Mouse (Mus musculus) kidney, postnatal 36 days (tissue): Measurements from ENCODE around the gene Mxd4.
A peak's percentile ranks its signal among the peaks of the same experiment; 100 is the strongest.

Experiments used
- DNase-seq, 2 experiments: peaks; one replicate each; pipeline ENCODE4 v3.0.0; 2021 to 2022; ENCODE audit warnings: mixed read lengths in 2 of 2

The Mxd4 gene

DNA sequence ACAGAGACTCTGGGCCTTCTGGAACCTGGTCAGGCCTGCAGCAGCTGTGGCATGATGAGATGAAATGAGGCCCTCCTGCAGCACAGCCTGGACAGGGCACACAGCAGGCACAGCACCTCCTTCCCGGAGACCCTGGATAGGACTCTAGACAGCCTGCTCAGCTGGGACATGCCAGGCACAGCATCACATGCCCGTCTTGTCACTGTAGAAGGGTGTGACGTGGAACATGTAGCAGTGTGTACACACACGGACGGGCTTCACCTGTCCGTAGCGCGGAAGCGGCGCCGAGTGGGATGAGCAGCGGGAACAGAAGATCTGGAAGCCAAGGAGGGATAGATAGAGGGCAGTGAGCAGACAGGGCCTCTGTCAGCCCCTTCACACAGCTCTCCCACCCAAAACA lies 8.3 kb upstream of the Mxd4 start:
- no peak for DNase-seq

DNA sequence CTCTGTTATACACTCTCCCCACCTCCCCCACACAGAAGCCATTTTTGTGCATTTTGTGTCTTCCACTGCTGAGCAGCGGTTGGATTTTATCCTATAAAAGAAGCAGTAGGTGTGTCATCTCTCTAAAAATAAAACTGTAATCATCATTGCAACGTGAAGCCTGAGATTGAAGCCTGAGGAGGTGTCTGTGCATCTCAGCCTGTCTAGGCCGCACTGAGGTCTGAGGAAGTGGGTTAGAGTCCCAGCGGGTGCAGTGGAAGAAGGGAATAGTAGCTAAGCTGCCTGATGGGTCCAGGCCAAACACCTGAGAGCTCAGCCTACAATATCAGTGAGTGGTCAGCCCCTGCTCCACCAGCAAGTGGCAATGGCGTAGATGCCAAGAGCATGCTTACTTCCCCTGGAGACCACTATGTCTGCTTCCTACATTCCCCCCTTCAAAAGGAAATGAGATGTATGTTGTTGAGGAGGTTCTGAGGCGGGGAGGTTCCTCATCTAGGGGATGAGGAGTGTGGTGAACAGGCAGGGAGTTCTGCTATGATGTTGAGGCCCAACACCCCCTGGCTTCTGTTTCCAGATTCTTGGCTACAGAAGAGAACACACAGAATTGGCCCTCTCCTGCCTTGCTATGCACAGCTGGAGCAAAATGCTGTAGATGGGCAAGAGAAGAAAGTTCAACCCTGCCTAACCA lies 7.6 kb upstream of the Mxd4 start:
- no peak for DNase-seq

DNA sequence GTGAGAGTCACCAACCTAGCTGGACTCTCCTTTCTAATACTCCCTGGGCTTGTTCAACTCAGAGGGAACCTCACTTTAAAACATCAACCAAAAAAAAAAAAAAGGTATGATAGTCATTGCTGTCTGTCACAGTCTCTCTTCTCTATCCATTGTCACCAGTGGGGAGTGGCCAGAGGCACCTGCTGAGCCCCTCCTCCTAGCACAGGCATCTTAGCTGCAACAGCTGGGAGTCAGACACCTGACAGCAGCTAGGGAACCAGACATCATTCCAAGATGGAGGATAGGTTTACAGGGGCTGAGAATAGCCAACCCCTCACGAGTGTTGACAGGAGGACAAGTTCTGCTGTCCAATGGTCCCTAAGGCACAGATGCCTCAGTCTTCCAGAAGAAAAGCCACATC lies 6.9 kb upstream of the Mxd4 start:
- DNase-seq, result no peak

DNA sequence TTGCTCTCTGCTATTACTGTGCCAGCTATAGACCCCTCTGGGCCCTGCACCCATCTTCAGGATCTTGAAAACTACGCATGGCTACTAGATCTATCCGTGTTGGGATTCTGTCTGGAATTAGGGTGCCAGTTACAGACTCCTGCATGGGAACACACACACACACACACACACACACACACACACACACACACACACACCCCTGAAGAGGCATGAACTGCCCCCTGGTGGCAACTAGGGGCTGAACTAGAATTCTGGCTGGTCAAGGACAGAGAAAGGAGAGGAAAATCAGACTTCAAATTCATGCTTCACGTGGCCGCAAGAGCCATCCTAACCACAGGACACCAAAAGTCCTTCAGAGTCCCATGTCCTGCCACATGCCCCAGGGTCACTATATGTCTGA lies 4.3 kb upstream of the Mxd4 start:
- peak; percentile 39 to 70 for DNase-seq

DNA sequence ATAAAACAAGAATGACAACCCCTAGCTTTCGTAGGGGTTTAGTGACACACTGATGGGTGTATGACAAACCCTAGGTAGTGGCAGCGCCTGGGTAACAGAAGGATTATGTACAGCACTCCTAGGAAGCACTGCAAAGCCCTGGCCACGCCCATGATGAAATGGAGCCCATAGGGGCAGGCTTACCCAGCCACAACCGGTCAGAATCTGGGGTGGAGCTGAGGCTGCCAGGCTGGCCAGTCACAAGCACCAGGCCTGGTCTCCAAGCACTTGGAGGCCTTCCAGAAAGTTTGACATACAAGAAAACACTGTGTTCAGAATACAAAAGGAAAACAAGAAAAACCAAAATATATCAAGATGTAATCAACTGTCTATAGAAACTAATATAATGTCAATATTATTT lies 3.5 kb upstream of the Mxd4 start:
- peak; percentile 71 to 80 for DNase-seq

DNA sequence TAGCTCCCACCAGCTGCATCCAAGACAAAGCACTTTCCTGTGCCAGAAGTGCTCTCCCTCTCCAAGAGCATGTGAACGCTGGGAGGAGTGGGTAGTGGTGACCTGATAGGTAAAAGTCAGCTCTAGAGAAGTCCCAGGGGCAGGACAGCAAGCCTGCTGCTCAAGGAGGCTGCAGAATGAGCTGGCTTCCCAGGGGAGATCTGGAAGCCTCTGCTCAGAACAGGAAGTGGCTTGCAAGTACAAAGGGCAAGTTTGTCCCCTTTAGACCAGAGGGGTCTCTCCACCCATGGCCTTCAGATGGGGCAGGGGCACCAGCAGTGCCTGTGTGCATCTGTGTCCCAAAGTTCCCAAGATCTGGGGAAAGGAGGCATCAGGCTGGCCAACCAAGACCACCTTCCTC lies 2.0 kb upstream of the Mxd4 start:
- DNase-seq, result no peak

DNA sequence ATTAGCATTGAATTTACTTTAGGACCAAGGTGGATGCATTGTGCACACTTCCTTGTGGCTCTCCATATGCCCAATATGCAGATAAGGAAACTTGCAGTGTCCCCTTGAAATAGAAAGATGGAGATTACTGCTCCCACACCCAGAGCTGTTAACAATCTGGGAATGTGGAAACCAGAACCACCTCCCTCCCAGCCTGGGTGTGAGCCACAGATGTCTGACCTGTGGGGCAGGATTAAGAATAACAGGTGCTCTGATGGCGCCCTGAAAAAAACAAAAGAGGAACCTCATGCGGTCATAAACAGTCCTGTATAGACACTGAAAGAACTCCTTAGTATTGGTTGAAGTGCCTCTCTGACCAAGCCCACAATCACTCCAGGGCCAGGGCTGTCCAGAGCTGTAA lies 1.3 kb upstream of the Mxd4 start:
- DNase-seq, result no peak

DNA sequence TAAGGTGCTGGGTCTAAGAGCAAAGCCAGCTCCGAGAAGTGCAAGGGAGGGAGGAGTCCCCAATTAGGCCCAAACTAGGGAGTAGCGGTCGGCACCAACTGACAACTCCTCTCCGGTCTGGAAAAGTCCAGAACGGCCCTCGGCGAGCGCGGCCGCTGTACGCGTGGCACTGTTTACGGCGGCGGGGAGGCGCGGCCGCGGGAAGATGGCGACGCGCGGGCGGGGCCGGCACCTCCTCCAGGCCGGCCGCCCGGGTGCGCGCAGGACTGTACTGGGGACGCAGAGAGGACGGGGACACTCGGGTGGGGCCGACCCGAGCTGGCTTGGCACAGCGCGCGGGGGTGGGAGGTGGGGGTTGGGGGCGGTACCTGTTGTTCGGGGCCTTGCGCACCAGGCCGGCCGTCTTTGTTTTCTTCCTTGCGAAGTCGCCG lies 544 bp downstream of the Mxd4 start:
- DNase-seq, result peak; percentile 76 to 84

DNA sequence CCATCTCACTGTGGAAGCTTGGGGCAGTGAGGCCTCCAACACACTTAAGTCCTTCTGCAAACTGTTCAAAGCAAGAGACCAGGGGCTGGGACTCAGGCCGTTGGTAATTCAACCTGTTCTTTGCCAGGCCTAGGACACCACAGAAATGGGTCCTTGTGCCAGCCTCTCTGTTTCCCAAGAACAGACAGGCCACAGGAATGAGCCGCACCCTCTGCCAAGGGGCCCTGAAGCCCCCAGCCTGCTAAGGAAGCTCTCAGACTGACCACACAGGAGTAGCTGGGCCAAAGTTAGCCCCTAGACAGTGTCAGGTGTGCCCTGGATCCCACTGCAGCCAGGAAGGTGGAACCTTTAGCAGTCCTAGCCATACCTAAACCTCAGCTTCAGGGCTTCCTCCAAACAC lies 1.1 kb downstream of the Mxd4 start:
- no peak for DNase-seq

DNA sequence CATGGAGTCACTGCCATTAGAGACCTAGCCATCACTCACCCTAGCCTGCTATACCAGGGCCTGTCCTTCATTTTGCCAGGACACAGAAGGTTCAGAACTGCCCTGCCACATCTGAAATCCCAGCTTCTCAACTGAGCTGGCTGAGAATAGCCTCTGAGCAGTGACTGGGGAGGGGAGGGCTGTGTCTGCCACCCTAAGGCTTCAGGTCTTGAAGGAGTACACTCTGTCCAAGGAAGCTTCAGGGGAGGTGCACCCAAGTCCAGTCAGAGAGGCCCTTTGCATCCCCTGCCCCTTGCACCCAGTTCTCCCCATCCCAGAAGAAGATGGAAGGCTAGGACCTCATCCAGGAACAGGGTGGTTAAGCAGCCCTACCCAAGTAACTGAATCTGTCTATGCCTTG lies 1.7 kb downstream of the Mxd4 start:
- no peak for DNase-seq

DNA sequence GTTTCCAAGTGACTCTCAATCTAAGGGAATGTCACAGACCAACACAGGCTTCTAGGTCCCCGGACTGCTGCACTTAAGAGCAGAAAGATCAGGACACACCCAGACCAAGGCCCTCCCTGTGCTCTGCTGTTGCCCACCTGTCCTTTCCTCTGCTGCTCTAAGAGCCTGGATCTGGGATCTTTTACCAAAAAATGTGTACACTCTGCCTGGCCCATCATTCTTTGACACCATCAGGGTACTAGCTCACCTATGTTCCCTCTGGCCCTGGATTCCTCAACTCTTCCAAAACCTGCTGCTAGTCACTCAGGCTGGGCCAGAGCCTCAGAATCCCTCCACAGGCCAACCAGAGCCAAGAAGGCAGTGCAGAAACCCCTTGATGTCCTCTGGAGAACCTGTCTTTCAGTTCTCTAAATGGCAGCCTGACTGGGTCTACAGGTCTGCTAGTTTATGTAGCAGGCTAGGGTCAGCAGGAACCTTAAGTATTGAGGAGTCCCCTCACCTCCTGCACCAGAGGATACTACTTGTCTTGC lies 2.4 kb downstream of the Mxd4 start:
- DNase-seq, result no peak

DNA sequence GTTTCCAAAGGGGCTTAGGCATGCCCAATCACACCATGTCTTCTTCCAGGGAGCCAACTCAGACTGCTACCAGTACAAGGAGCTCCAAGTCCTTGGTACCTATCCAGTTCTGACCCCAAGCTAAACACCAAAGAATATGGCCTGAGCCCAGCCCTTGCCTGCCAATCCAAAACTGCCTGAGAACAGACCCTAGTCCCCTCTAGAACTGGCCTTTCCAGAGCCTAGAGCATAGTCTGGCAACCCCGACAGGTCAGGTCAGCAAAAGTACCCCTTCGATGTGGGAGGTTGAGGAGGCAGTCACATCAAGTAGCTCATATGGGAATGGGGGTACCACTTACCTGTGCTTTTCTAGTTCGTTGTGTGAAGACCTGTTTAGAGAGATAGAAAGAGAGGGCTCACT lies 3.5 kb downstream of the Mxd4 start:
- DNase-seq, result no peak

DNA sequence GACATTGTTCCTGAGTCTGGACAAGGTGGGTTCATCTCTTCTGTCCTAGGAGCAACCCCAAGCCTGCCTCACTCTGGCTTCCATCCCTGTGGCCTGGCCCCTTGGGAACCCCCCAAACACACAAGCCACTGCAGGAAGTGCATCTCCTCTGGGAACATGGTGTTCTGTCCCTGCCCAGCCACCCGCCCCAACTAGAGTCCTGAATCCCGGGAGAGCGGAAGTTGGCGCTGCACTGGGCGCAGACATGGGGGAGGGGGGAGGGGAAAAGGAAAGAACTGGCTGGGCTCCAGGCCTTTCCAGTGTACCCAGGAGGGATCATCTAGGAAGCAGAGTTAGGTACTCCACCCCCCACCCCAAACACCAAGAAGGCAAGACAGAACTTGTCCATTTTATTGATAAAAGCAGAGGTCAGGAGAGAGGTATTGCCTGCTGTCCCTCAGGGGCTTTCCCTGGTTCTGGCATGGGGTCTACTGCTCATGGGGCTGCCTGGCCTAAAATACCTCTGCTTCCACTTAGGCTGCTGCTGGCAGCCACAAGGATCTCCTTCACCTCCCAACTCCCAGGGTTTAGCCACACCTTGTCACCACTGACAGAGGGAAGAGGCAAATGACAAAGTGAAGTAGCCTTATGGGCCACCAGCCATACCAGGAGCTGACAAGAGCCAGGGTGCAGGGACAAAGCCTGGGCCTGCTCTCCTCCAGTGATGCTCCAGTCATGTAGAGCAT lies 4.2 kb downstream of the Mxd4 start:
- peak; percentile 74 to 91 for DNase-seq

DNA sequence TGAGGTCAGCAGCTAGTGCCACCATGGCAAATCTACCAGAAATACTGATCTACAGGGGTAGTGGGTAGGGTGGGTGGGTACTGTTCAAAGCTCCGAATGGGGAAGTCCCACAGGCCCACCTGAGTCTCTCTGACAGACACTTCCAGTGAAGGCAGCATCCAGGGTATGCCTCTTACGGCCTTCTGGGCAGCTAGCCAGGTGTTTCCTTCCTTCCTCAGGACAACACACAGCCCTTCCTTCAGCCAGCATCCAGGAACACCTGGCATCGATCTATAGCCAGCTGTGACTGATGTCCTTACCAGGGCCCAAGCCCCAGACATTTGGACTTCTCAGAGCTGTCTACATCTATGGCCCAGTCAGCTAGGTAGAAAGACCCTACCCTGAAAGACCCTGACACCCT lies 5.0 kb downstream of the Mxd4 start:
- DNase-seq, result peak; percentile 77 to 80

DNA sequence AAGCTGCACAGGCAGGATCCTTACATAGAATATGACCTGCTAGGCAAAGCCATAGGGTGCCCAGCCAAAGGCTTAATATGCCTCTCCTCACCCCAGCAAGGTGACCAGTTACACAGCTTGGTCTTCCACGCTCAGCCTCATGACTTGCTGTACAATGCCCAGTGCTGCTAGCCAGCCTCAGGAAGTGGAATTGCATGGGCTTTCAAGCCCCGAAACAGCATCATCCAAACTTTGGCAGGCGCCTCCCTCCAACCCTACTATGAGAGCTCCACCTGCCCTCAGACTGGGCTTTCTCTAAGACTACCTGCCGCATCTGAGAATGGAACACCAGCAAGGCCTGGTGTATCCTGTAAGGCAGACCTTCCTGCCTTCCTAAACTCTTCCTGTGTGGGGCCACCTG lies 9.7 kb downstream of the Mxd4 start:
- no peak for DNase-seq

DNA sequence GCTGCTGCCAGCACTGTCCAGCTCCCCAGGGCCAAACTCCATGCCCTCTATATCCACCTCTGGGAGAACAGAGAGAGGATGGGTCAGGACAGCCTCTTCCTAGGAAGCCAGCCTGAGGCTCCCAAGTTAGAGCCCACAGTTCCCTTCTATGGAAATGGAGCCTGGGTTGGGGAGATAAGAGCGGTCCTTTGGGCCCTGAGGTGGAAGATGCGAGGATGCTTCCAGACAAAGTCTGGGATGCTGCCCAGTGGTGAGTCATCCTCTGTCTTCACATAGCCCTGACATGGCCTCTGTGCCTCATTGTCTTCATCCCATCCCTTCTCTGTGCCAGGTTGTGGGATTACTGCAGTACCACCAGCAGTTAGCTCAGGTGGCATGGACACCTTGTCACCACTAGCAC lies 10.4 kb downstream of the Mxd4 start:
- no peak for DNase-seq

DNA sequence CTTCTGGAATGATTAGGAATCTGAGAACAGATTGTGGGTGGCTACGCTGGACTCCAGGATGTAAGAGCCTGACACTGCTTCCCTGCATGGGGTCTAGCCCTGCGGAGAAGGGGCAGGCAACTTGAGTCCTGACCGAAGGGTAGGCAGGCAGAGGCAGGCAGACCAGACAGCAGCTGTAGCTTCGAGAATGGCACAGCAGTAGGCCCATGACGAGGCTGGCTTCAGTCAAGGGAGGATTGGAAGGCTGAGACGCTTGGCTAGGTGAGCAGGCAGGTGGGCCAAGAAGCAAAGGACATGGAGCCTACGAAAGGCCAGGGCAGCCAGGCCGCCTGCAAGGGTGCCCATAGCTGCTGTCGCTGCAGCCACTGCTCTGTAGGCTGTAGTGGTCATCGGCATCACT lies 10.8 kb downstream of the Mxd4 start:
- no peak for DNase-seq

DNA sequence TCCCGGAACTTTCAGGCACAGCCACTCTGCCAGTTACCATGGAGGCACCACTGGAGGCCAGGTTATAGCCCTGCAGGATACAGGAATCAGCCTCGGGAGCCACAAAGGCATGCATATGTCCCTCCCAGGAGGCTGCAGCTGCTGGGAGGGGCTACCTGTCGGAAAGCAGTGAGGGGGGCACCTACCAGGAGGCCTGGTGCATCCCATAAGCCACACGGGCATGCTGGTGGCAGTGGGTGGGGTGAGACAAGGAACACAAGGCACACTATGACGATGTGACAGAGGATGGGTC lies 12.2 kb downstream of the Mxd4 start:
- DNase-seq, result no peak

DNA sequence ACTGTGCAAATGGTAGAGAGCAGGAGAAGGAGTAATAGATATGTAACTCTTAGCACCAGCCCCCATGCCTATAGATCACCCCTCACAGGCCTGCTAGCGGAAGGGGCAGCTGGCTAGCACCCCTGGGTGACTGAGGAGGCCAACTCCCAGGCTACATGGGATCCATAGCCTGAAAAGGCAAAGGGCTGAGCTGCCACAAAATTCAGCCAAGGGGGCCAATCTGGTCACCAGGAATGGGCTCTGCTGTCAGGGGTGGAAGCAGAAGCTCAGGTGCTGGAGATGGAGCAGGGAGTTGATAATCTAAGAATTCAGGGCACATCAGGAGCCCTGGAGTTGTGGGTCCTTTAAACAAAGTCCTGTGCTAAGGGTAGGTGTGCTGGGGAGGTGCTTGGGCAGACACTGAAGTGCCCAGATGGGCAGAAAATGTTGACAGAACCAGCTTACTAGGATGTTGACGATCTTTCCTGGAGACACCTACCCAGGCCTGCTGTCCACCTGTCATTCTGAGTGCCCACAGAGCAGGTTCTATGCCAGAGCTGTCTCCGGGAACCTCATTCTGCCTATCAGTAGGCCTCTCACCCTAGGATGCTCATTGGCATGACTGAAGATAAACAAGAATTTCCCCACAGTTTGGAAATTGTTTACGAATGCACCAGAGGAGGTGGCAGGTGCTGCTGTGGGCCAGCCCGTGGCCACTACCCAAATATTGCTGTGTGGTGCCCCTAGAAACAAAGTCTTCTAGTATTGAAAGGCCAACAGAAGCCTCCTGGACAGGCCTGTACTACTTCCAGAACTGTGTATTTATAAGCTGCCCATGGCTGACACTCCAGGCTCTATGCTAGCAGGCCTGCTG lies 12.7 kb downstream of the Mxd4 start:
- no peak for DNase-seq

DNA sequence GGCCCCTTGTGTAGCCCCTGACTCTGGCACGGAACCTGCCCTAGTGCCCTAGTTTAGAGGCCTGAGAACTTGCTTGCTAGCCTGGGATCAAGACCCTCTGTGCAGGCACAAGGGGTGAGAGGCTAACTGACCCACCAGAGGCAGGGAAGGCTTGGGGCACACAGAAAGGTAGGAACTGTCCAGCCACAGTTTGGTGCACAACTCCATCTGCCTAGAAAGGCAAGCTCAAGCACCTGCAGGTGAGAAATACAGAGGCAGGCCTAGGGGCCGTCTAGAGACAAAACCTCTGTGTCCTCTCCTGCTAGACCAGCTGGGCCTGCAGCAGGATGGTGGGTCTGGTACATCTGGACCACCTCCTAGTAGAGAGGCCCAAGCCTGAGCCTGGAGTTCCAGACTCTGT lies 13.5 kb downstream of the Mxd4 start:
- no peak for DNase-seq

DNA sequence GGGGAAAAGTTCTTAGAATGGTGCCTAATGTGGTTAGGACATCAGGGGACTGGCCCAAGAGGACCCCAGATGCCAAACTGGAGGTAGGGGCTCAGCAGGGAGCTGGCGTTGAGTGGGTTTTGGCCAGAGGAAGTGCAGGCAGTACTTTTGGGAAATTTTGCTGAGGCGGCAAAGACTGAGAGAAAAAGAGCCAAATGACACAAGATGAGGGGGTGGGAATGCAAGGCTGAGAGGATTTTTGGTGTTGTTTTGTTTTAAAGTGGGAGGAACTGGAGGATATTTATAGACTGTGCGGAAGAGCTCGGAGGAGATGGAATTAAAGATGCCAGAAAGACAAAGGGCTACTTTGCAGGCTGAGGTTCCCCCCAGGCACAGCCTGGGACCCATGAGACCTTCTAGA lies 16.8 kb downstream of the Mxd4 start:
- peak; percentile 42 to 51 for DNase-seq

DNA sequence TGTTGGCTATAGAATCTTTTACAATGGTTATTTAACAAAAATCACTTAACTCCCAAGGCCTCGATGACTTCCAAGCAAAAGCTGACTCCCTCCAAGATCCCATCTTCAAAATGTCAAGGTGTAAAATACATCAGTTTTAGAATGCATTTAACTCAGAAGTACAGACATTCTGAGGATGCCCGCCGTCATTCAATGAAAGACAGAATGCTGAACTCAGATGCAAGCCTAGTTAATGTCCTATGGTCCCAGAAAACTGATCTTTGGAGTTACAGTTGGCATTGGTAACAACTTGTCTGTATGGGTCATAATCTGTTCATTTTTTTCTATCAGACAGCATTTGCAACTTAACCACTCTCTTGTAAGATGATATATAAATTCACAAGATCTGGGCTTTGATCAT lies 17.6 kb downstream of the Mxd4 start:
- DNase-seq, result no peak

DNA sequence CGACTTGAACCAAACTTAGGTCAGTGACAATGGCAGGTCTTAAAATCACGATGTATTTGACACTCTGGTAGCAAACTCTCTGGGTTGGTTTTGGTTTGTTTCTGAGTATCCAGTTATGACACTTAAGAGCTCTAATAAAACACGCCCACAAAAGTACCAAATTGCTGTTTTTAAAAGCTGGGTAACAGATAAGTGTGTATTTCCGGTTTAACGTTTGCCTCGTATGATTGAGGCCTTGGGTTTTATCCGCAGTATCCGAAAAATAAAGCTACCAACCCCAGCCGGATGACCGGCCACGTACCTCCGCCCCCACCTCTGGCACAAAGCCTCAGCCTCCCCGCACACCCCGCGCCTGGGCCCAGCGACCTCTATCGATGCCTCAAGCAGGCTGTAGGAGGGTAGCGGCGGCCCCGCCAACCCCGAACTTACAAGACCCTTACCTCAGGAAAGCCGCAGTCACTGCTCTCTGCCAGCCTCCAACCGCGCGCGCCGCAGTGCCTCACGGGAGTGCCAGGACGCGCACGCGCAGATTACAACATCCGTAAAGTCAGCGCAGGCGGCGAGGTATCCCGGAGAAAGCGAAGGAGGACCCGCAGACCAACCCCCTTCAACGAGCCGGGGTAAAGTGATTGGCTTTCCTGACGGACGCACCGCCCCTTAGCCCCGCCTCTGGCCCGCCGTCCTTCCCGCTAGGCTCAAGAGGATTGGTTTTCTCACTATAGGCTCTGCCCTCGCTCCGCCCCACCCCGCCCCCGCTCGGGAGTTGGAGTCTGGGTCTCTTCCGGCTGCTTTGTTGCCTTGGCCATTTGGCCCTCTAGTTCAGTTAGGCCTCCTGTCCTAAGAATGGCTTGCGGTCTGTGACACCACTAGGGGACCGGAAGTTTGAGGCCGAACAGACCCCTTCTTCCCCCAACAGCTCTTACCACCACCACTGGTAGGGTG lies 18.3 kb downstream of the Mxd4 start, which contains the start of the genes Poln and Haus3:
Gene Poln, minus strand, starts transcription at position 499 of the 942 bp plus-strand sequence.
Gene Haus3, minus strand, starts transcription at position 578 of the 942 bp plus-strand sequence.
- DNase-seq, result peak; percentile 98 to 99
